Mouse (Mus musculus) kidney, postnatal 10 days (tissue): ENCODE results near the gene Dctn3.

Experiments
- DNase-seq: peaks from one replicate; pipeline ENCODE4 v3.0.0; 2021; ENCODE audit warnings: mixed read lengths

Dctn3 gene

DNA sequence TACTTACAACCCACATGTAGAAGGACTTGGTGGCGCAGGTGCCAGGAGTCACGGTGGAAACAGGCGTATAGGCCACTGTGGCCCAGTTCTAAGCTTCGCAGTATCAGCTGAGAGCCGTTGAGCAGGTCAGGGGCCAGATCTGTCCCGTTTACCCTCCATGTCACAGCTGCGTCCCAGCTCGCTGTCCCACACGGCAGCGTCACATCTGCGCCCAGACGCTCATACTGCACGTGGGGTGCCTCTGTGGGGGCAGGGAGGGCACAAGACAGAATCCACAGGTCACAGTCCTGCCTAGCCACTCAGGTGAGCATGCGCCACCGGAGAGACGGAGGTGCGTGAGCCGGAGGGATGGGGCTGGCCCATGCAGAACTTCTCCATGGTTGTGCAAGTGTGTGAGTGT is 52.1 kb downstream of the Dctn3 start:
- peak; percentile 5 for DNase-seq

DNA sequence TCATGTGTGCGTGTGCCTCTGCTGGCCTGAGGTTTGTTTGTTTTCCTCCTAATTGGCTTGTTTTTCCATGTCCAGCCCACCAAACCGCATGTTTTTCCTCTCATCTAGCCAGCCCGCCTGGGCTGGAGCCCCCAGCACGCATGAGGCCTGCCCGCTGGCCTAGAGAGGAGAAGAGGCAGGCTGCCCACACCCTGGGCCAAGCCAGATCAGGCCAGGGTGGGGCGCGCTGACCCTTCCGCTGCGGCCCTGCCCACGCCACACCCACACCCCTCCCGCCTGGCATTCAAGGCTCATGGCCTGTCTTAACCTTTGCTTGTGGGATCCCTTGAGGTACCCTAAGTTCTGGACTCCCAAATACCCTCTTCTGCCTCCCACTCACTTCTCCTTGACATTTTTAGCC is 56.3 kb downstream of the Dctn3 start:
- peak; percentile 21 for DNase-seq

DNA sequence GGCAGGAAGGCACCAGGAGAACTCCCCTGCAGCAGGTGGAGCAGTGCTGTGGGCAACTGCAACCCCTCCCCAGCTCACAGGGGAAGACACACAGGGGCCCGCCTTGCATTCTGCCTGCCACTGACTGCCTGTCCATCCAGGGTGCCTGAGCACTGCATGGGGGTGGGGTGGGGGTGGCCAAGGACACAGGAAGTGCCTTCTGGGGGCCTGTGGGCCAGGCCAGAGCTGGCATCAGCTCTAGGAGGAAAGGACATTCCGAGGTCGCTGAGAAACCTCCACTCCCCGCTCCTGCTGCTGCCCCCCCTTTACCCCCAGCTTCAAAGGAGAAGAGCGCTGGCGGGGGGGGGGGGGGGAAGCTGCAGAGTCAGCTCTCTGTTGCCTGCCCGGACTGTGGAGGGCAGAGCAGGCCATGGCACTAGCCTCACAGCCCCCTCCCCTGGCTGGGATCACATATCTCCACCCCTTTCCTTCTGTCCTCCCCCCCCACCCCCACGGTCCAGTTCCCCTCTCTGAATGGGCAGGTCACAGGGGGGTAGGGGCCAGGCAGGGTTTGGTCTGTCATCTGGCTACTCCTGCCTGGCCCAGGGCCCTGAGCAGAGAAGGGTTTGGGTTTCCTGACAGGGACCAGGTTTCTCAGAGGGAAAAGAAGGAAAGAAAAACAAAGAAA is 57.8 kb downstream of the Dctn3 start:
- peak; percentile 57 for DNase-seq
